Mouse (Mus musculus): Measurements from ENCODE around the gene Tigd2.

DNA sequence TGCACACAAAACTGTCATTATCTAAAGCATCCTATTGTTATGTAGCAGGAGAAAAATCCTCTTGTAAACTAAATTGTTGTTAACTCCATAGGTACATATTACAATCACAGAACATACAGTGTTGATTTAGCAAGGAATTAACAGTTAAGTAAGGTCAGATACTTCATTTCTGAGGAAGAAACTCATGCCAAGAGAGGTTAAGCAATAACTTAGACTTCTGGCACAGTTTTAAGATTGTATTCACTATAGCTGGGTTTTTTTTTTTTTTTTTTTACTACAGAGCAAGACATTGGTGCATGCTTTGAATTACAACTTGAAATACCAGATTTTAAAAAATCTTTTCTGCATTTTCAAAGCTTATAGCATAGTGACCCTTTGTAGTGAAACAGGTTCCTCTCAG, 24.5 kb downstream of the Tigd2 start:
- no peak for TF ChIP-seq CTCF (IDR thresholded peaks at IDR 0.05; ENCODE audit: low read depth)
- no peak for TF ChIP-seq EP300 (IDR thresholded peaks at IDR 0.05; ENCODE audit: low read depth)

Data from liver, postnatal 0 days (tissue).